Mouse (Mus musculus): ENCODE measurements around the gene Evc.
A peak's percentile ranks its signal among the peaks of the same experiment; 100 is the strongest.

The Evc gene

GRCm38 (mm10) chr5:37310026-37310425 lies 26.7 kb downstream of the Evc start:
- DNase-seq (ENCODE audit: low spot score): no peak

GRCm38 (mm10) chr5:37298370-37298769 lies 38.3 kb downstream of the Evc start:
- no peak for DNase-seq (ENCODE audit: low spot score)

- no peak for DNase-seq (ENCODE audit: low spot score)
Measured at GRCm38 (mm10) chr5:37296717-37297116, 40.0 kb downstream of the Evc start.

- no peak for DNase-seq (ENCODE audit: low spot score)
Measured at GRCm38 (mm10) chr5:37290983-37291382, 45.7 kb downstream of the Evc start.

GRCm38 (mm10) chr5:37289236-37289635 lies 47.5 kb downstream of the Evc start:
- DNase-seq (ENCODE audit: low spot score): no peak

- DNase-seq (ENCODE audit: low spot score): no peak
Measured at GRCm38 (mm10) chr5:37288374-37288773, 48.3 kb downstream of the Evc start.

GRCm38 (mm10) chr5:37281021-37281420 lies 55.7 kb downstream of the Evc start:
- no peak for DNase-seq (ENCODE audit: low spot score)

GRCm38 (mm10) chr5:37263816-37264215 lies 72.9 kb downstream of the Evc start:
- DNase-seq (ENCODE audit: low spot score): no peak

GRCm38 (mm10) chr5:37261734-37262133 lies 75.0 kb downstream of the Evc start:
- no peak for DNase-seq (ENCODE audit: low spot score)

GRCm38 (mm10) chr5:37257243-37257642 lies 79.5 kb downstream of the Evc start:
- DNase-seq (ENCODE audit: low spot score): no peak

GRCm38 (mm10) chr5:37256823-37257222 lies 79.9 kb downstream of the Evc start:
- no peak for DNase-seq (ENCODE audit: low spot score)

- no peak for DNase-seq (ENCODE audit: low spot score)
Measured at GRCm38 (mm10) chr5:37254523-37254922, 82.2 kb downstream of the Evc start.

- no peak for DNase-seq (ENCODE audit: low spot score)
Measured at GRCm38 (mm10) chr5:37252101-37252804, 84.4 kb downstream of the Evc start.

- DNase-seq (ENCODE audit: low spot score): no peak
Measured at GRCm38 (mm10) chr5:37251596-37251995, 85.1 kb downstream of the Evc start.

- no peak for DNase-seq (ENCODE audit: low spot score)
Measured at GRCm38 (mm10) chr5:37248870-37249269, 87.8 kb downstream of the Evc start.

- DNase-seq (ENCODE audit: low spot score): no peak
Measured at GRCm38 (mm10) chr5:37247456-37247855, 89.2 kb downstream of the Evc start.

- DNase-seq (ENCODE audit: low spot score): no peak
Measured at GRCm38 (mm10) chr5:37246138-37246910, 90.4 kb downstream of the Evc start.

GRCm38 (mm10) chr5:37245651-37246050 lies 91.0 kb downstream of the Evc start:
- DNase-seq (ENCODE audit: low spot score): no peak

GRCm38 (mm10) chr5:37244666-37245242 lies 91.9 kb downstream of the Evc start:
- no peak for DNase-seq (ENCODE audit: low spot score)

- no peak for DNase-seq (ENCODE audit: low spot score)
Measured at GRCm38 (mm10) chr5:37244161-37244560, 92.5 kb downstream of the Evc start.

GRCm38 (mm10) chr5:37243169-37243886 lies 93.4 kb downstream of the Evc start:
- peak; percentile 62 for DNase-seq (ENCODE audit: low spot score)

- no peak for DNase-seq (ENCODE audit: low spot score)
Measured at GRCm38 (mm10) chr5:37242360-37243168, 94.1 kb downstream of the Evc start.
